Mouse (Mus musculus) small intestine, adult 2 months (tissue): ENCODE results near the gene Fer. TPM values are rescaled to one million over a fixed set of nuclear protein-coding genes. Genes with fewer than 3 reads are reported as not detected.

Source experiments
- H3K27ac ChIP-seq: fragments of 200-500 bp; 2 replicates; pipeline ENCODE4 v1.5.1; 2012; ENCODE audit warnings: low read depth, low read length, control low read depth, inconsistent platforms; ENCODE audit not compliant: insufficient read depth
- H3K27me3 ChIP-seq: fragments of 200-500 bp; 2 replicates; pipeline ENCODE4 v1.6.1; 2012; ENCODE audit warnings: mild to moderate bottlenecking, moderate library complexity, low read length, inconsistent platforms; ENCODE audit not compliant: control insufficient read depth, insufficient read depth
- H3K36me3 ChIP-seq: fragments of 200-500 bp; 2 replicates; pipeline ENCODE4 v1.6.1; 2012; ENCODE audit warnings: mild to moderate bottlenecking, low read length, control low read depth, inconsistent platforms; ENCODE audit not compliant: control insufficient read depth, insufficient read depth
- H3K4me1 ChIP-seq: fragments of 200-500 bp; 2 replicates; pipeline ENCODE4 v1.6.1; 2012; ENCODE audit warnings: low read length, inconsistent platforms, mixed read lengths; ENCODE audit not compliant: control insufficient read depth, insufficient read depth, insufficient read length
- H3K4me3 ChIP-seq: fragments of 200-500 bp; 2 replicates; pipeline ENCODE4 v1.5.1; 2012; ENCODE audit warnings: low read depth, mild to moderate bottlenecking, control low read depth, inconsistent platforms, low read length, moderate library complexity
- CTCF ChIP-seq: fragments of 200-500 bp; IDR thresholded peaks from 2 replicates; pipeline ENCODE4 v1.5.1; 2012; ENCODE audit warnings: low read depth, mild to moderate bottlenecking, control low read depth, inconsistent platforms, low read length, moderate library complexity, mixed read lengths; ENCODE audit not compliant: insufficient replicate concordance, insufficient read length; ENCODE audit errors: extremely low read depth
- POLR2A ChIP-seq: fragments of 200-500 bp; IDR thresholded peaks from 2 replicates; pipeline ENCODE4 v1.6.1; 2012; ENCODE audit warnings: low read depth, mild to moderate bottlenecking, control low read depth, inconsistent platforms, low read length, moderate library complexity
- WGBS: fragments of 180-500 bp; shearing (Covaris S2); methylation state at CpG from one replicate; pipeline ENCODE4 v1.1.7; 2018; 5-methylcytosine and 5-hydroxymethylcytosine counted together
- polyA plus RNA-seq: library from polyadenylated mRNA; depleted of rRNA; stranded (reverse); fragments of >200 nt; gene quantifications from 2 replicates; pipeline ENCODE4 v1.2.3, GENCODE M21; 2012; rRNA removed

Fer gene
- polyA plus RNA-seq, 1 experiment: 0.63 TPM

- Histone ChIP-seq H3K4me1 (no peaks in the 10 kb centered on the region), H3K27ac (no peak overlapping the region), H3K4me3 (no peak overlapping the region), H3K27me3 (no peaks in the 10 kb centered on the region), H3K36me3 (no peaks in the 10 kb centered on the region)
- TF ChIP-seq CTCF (no peak), POLR2A (no peak)
- 76% methylated on average over 5 of the region's 5 CpGs for WGBS
Measured at GRCm38 (mm10) chr17:64170019-64170418, 307.2 kb downstream of the Fer start.

DNA sequence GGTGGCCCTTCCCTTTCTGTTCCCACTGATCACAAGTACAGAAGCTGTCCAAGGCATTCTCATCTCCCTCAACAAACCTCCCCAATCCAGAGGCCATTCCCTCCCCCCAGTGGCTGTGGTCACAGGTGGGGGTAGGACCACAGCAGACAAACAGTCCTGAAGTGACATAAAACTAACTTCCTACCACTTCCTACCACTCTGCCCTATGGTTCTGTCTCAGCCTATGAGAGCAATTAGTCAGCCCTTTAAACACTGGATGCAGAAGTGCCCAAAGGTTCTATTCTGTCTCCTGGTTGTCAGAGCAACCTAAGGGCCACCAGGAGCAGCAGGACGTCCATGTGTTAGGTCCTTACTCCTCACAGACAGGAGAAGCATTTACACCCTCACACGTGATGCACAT lies 309.6 kb downstream of the Fer start:
- WGBS: 54% methylated on average over 2 of the region's 2 CpGs

DNA sequence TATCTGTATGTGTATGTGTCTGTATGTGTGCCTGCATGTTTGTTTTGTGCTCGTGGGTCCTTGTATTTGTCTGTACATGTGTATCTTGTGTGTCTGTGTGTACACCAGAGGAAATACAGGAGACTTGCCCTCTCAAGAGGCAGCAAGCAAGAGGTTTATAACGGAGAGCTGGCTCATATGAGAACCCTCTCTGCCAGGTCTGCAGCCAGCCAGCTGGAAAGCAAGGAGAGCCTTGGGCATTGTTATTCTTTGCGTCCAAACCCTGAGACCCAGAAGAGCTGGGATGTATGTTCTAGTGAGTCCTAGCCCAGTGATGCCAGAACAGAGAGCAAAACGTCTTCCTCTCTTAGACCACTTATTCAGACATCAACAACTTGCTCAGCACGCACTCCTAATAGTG lies 317.7 kb downstream of the Fer start:
- TF ChIP-seq POLR2A (no peak), CTCF (no peak)
- no peaks in the 10 kb centered on the region for H3K4me1 ChIP-seq
- no peaks in the 10 kb centered on the region for H3K36me3 ChIP-seq
- WGBS: 70% methylated on average over 5 of the region's 5 CpGs
- H3K4me3 ChIP-seq: no peak overlapping the region
- H3K27ac ChIP-seq: no peak overlapping the region
- no peaks in the 10 kb centered on the region for H3K27me3 ChIP-seq

More for the DNA sequence above, 309.6 kb downstream of the Fer start:
- no peaks in the 10 kb centered on the region for H3K36me3 ChIP-seq
- H3K27ac ChIP-seq: no peak overlapping the region
- no peaks in the 10 kb centered on the region for H3K4me1 ChIP-seq
- H3K27me3 ChIP-seq: no peaks in the 10 kb centered on the region
- H3K4me3 ChIP-seq: no peak overlapping the region
- TF ChIP-seq POLR2A (no peak), CTCF (no peak)

DNA sequence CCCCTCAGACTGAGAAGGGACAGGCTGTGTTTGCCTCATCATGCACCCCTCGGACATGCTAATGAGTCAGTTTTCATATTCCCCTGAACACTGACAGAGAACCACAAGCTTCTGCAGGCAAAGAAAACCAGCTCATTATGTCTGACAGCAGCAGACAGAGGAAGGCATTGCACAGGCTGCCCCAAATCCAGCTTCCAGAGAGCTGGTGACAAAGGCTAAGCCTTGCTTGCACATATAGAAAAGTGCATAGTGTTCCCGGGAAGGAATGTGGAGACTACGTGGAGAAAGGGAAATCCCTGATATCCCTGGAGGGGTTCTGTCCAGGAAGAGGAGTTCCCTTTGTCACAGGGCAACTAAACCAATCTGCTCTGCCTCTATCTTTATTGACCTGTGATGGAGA lies 318.4 kb downstream of the Fer start:
- Histone ChIP-seq H3K27ac (no peak overlapping the region), H3K27me3 (no peaks in the 10 kb centered on the region), H3K4me1 (no peaks in the 10 kb centered on the region), H3K4me3 (no peak overlapping the region), H3K36me3 (no peaks in the 10 kb centered on the region)
- no peak for TF ChIP-seq CTCF
- TF ChIP-seq POLR2A: no peak
- 79% methylated on average over 3 of the region's 3 CpGs for WGBS

- WGBS: 87% methylated on average over 3 of the region's 3 CpGs
- H3K36me3 ChIP-seq: no peaks in the 10 kb centered on the region
- H3K27ac ChIP-seq: no peak overlapping the region
- H3K4me1 ChIP-seq: no peaks in the 10 kb centered on the region
- H3K27me3 ChIP-seq: no peaks in the 10 kb centered on the region
- H3K4me3 ChIP-seq: no peak overlapping the region
- TF ChIP-seq POLR2A (no peak), CTCF (no peak)
Measured at GRCm38 (mm10) chr17:64182599-64182998, 319.7 kb downstream of the Fer start.

- 40% methylated on average over 5 of the region's 5 CpGs for WGBS
- TF ChIP-seq POLR2A (no peak), CTCF (no peak)
Measured at GRCm38 (mm10) chr17:64183196-64183595, 320.3 kb downstream of the Fer start.

More at GRCm38 (mm10) chr17:64183196-64183595, 320.3 kb downstream of the Fer start:
- Histone ChIP-seq H3K4me1 (no peaks in the 10 kb centered on the region), H3K27me3 (no peaks in the 10 kb centered on the region), H3K4me3 (no peak overlapping the region), H3K36me3 (no peaks in the 10 kb centered on the region), H3K27ac (no peak overlapping the region)

Other genes with a start within 250 kb of the Fer start
- gene A930002H24Rik, start 729 bp downstream of the Fer start, polyA plus RNA-seq: not detected in 2 replicates